Mouse (Mus musculus) liver, embryonic 14 days (tissue): ENCODE data around the gene 3110018I06Rik. TPM values are rescaled to one million over a fixed set of nuclear protein-coding genes. Genes with fewer than 3 reads are reported as not detected.

Experiments used
- polyA plus RNA-seq: library from polyadenylated mRNA; depleted of rRNA; stranded (reverse); fragments of >200 nt; gene quantifications from 2 replicates; pipeline ENCODE4 v1.2.3, GENCODE M21; 2012; rRNA removed

3110018I06Rik gene
- not detected in 2 replicates for polyA plus RNA-seq

DNA sequence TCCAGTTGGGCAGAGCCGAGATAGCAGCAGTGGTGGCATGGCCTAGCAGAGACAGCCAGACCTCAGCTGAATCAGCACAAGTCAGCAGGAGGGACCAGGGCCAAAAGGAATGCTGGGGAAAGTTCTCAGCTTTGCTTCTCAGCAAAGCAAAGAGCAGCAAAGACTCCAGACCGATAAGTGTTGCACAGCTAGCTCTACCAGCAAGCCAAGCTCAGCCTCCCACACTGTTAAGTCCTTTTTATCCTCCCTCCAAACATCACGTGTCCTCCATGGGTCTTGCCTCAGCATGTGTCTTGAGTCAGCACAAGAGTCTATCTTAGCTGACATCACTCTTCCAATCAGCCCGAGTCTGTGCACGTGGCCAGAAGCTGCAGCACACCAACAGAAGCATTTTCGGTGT is at the start of gene 3110018I06Rik:
Gene 3110018I06Rik (plus strand): TSS at position 262 of the 400 bp plus-strand sequence.

